Mouse (Mus musculus) lung, embryonic 16.5 days (tissue): ENCODE results near the gene Fbxo42. TPM values are rescaled to one million over a fixed set of nuclear protein-coding genes. Genes with fewer than 3 reads are reported as not detected.
A peak's percentile ranks its signal among the peaks of the same experiment; 100 is the strongest.

Experiments used
- ATAC-seq: fragments of 200-750 bp; cut with Nextera tagmentation; 2 replicates; pipeline ENCODE4 v1.8.0; 2017; ENCODE audit warnings: low read depth, mild to moderate bottlenecking, moderate library complexity
- H3K27ac ChIP-seq: fragments of 300-500 bp; sonication (generic); 2 replicates; pipeline ENCODE4 v1.5.1; 2014; ENCODE audit warnings: mild to moderate bottlenecking, control low read depth, low read length
- H3K27me3 ChIP-seq: fragments of 300-500 bp; sonication (generic); 2 replicates; pipeline ENCODE4 v1.6.1; 2014; ENCODE audit warnings: low read depth, low read length, mixed read lengths; ENCODE audit not compliant: control insufficient read depth, insufficient read depth
- H3K36me3 ChIP-seq: fragments of 300-500 bp; sonication (generic); 2 replicates; pipeline ENCODE4 v1.6.1; 2014; ENCODE audit warnings: low read length; ENCODE audit not compliant: control insufficient read depth, insufficient read depth
- H3K4me1 ChIP-seq: fragments of 300-500 bp; sonication (generic); replicated peaks from 2 replicates; pipeline ENCODE4 v1.6.1; 2014; ENCODE audit warnings: low read length, mixed read lengths; ENCODE audit not compliant: control insufficient read depth, insufficient read depth
- H3K4me2 ChIP-seq: fragments of 300-500 bp; sonication (generic); 2 replicates; pipeline ENCODE4 v1.6.1; 2014; ENCODE audit warnings: low read depth, low read length, control low read depth
- H3K4me3 ChIP-seq: fragments of 300-500 bp; sonication (generic); 2 replicates; pipeline ENCODE4 v1.5.1; 2014; ENCODE audit warnings: mild to moderate bottlenecking, low read length, control low read depth
- H3K9ac ChIP-seq: fragments of 300-500 bp; sonication (generic); 2 replicates; pipeline ENCODE4 v1.6.1; 2014; ENCODE audit warnings: low read length, control low read depth
- H3K9me3 ChIP-seq: fragments of 300-500 bp; sonication (generic); 2 replicates; pipeline ENCODE4 v1.6.1; 2016; ENCODE audit warnings: low read length; ENCODE audit not compliant: control insufficient read depth
- WGBS: fragments of 180-500 bp; shearing (Covaris S2); extraction: QIAGEN DNeasy Blood & Tissue Kit; methylation state at CpG from one replicate; pipeline ENCODE4 v1.1.7; 2014; 5-methylcytosine and 5-hydroxymethylcytosine counted together
- polyA plus RNA-seq: library from polyadenylated mRNA; unstranded; fragments of >200 nt; fragmentation: Nextera tagmentation; extraction: Ambion mirVana; gene quantifications from 2 replicates; pipeline ENCODE4 v1.2.1, GENCODE M21; 2015

Gene Fbxo42
- polyA plus RNA-seq, 1 experiment from 2014 or later: 21.1 TPM

GRCm38 (mm10) chr4:141246089-141246997 is 98.6 kb downstream of the Fbxo42 start:
- Histone ChIP-seq H3K9me3 (no peaks in the 10 kb centered on the region), H3K4me1 (peaks cover 52% of the 10 kb centered on the region), H3K36me3 (peaks cover 2% of the 10 kb centered on the region; the same call in 1 of the 2 replicates), H3K4me2 (peak overlapping the region; percentile 78; the same call in 1 of the 2 replicates), H3K27me3 (peaks cover 32% of the 10 kb centered on the region), H3K9ac (peak overlapping the region; percentile 30), H3K27ac (peak overlapping the region; percentile 25), H3K4me3 (peak overlapping the region; percentile 51; the same call in 1 of the 2 replicates)
- no peak for ATAC-seq
- WGBS: 23% methylated on average over 24 of the region's 24 CpGs

GRCm38 (mm10) chr4:141246998-141247350 is 99.3 kb downstream of the Fbxo42 start:
- no peak overlapping the region; the same call in none of the 2 replicates for H3K9ac ChIP-seq

DNA sequence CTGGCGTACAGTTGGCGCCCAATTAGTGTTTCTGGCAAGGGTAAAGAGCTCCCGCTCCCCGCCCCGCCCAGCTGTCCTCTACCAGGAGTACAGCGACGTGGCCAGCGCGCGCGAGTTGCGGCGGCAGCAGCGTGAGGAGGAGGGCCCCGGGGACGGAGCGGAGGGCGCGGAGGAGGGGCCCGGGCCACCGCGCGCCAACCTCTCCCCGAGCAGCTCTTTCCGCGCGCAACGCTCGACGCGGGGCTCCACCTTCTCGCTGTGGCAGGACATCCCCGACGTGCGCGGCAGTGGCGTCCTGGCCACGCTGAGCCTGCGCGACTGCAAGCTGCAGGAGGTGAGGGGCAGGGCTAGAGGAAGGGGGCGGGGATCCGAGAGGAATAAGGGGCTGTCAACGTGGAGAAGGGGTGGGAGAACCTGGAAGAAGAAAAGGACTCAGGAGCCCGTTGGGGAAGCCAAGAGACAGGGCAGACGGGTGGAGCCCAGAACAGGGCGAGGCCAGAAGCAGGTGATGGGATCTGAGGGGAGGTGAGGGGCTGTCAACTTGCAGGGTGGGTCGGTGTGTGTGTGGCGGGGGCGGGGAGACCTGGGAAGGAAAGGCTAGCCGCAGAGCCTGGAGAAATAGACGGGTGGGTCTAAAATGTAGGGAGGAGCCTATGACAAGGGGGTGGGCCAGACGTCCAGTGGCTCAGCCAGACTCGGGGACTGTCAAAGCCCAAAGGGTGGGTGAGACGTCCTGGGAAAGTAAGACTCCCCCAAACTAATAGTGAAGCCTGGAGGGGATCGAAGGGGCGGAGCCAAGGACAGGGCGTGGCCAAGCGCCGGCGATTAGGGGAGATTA is 100.3 kb downstream of the Fbxo42 start:
- Histone ChIP-seq H3K9ac (peak overlapping the region; percentile 63), H3K4me1 (peaks cover 37% of the 10 kb centered on the region), H3K9me3 (no peaks in the 10 kb centered on the region), H3K36me3 (peaks cover 2% of the 10 kb centered on the region; the same call in 1 of the 2 replicates), H3K4me3 (peak overlapping the region; percentile 51), H3K4me2 (peak overlapping the region; percentile 78), H3K27ac (peak overlapping the region; percentile 36), H3K27me3 (peaks cover 29% of the 10 kb centered on the region)
- peak; percentile 63 for ATAC-seq
- WGBS: 2% methylated on average over 50 of the region's 60 CpGs

More at GRCm38 (mm10) chr4:141246998-141247350, 99.3 kb downstream of the Fbxo42 start:
- Histone ChIP-seq H3K9me3 (no peaks in the 10 kb centered on the region), H3K27ac (no peak overlapping the region), H3K27me3 (peaks cover 32% of the 10 kb centered on the region), H3K4me1 (peaks cover 46% of the 10 kb centered on the region), H3K4me2 (peak overlapping the region; percentile 78; the same call in 1 of the 2 replicates), H3K4me3 (peak overlapping the region; percentile 51), H3K36me3 (peaks cover 2% of the 10 kb centered on the region; the same call in 1 of the 2 replicates)
- 8% methylated on average over 17 of the region's 17 CpGs for WGBS
- ATAC-seq: no peak

GRCm38 (mm10) chr4:141248614-141248978 is 100.9 kb downstream of the Fbxo42 start:
- no peak overlapping the region for H3K9ac ChIP-seq
- H3K4me2 ChIP-seq: peak overlapping the region; percentile 78
- H3K4me3 ChIP-seq: no peak overlapping the region
- H3K27me3 ChIP-seq: peaks cover 29% of the 10 kb centered on the region
- H3K27ac ChIP-seq: no peak overlapping the region
- no peaks in the 10 kb centered on the region for H3K9me3 ChIP-seq
- 21% methylated on average over 11 of the region's 11 CpGs for WGBS
- H3K4me1 ChIP-seq: peaks cover 37% of the 10 kb centered on the region
- H3K36me3 ChIP-seq: peaks cover 2% of the 10 kb centered on the region; the same call in 1 of the 2 replicates
- ATAC-seq: peak; percentile 10; the same call in 1 of the 2 replicates

- Histone ChIP-seq H3K4me2 (no peak overlapping the region), H3K27ac (no peak overlapping the region), H3K9me3 (no peaks in the 10 kb centered on the region), H3K9ac (no peak overlapping the region), H3K36me3 (peaks cover 2% of the 10 kb centered on the region; the same call in 1 of the 2 replicates), H3K27me3 (peaks cover 29% of the 10 kb centered on the region), H3K4me3 (no peak overlapping the region), H3K4me1 (peaks cover 40% of the 10 kb centered on the region)
- 72% methylated on average over 11 of the region's 11 CpGs for WGBS
- ATAC-seq: no peak
Measured at GRCm38 (mm10) chr4:141249383-141249782, 101.7 kb downstream of the Fbxo42 start.

DNA sequence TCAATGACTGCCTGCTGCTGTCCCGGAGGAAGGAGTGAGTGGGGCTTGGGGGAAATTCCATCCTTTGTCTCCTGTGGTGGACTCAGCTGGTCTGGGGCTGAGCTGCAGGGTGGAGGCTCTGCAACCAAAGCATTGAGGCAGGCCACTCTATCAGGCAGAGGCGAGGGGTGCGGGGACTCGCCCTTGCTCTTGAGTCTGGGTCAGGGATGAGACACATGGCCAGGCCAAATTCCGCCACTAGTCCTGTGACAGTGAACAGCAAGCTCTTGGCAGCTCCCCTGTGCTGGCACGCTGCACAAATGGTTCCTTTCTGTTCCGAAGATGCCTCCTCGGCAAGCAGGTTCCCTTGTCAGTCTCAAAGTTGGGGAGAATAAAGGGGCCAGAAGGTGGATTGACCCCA is 103.4 kb downstream of the Fbxo42 start:
- no peak overlapping the region for H3K4me2 ChIP-seq
- no peak for ATAC-seq
- no peak overlapping the region for H3K4me3 ChIP-seq
- H3K9me3 ChIP-seq: no peaks in the 10 kb centered on the region
- peaks cover 2% of the 10 kb centered on the region; the same call in 1 of the 2 replicates for H3K36me3 ChIP-seq
- no peak overlapping the region for H3K27ac ChIP-seq
- WGBS: 76% methylated on average over 8 of the region's 8 CpGs
- H3K4me1 ChIP-seq: peaks cover 26% of the 10 kb centered on the region
- peaks cover 25% of the 10 kb centered on the region for H3K27me3 ChIP-seq
- no peak overlapping the region for H3K9ac ChIP-seq

GRCm38 (mm10) chr4:141252641-141253040 is 104.9 kb downstream of the Fbxo42 start:
- Histone ChIP-seq H3K27ac (no peak overlapping the region), H3K9me3 (no peaks in the 10 kb centered on the region), H3K36me3 (peaks cover 11% of the 10 kb centered on the region), H3K4me2 (no peak overlapping the region), H3K4me3 (no peak overlapping the region), H3K4me1 (peaks cover 10% of the 10 kb centered on the region; the same call in 1 of the 2 replicates), H3K27me3 (peaks cover 16% of the 10 kb centered on the region), H3K9ac (no peak overlapping the region)
- ATAC-seq: no peak
- 66% methylated on average over 2 of the region's 2 CpGs for WGBS
